Mouse (Mus musculus) forebrain, embryonic 14.5 days (tissue): ENCODE data around the gene Dbn1. TPM values are rescaled to one million over a fixed set of nuclear protein-coding genes. Genes with fewer than 3 reads are reported as not detected.
A peak's percentile ranks its signal among the peaks of the same experiment; 100 is the strongest.

Experiments used
- ATAC-seq: fragments of 200-750 bp; cut with Nextera tagmentation; 2 replicates; pipeline ENCODE4 v1.8.0; 2017; ENCODE audit warnings: mild to moderate bottlenecking, moderate library complexity
- DNase-seq: peaks from one replicate; pipeline ENCODE4 v3.0.0-alpha.2; 2015; ENCODE audit warnings: low spot score
- H3K27ac ChIP-seq: fragments of 300-500 bp; sonication (generic); 2 replicates; pipeline ENCODE4 v1.5.1; 2014; ENCODE audit warnings: low read depth, mild to moderate bottlenecking, control low read depth, low read length, moderate library complexity
- H3K27me3 ChIP-seq: fragments of 300-500 bp; sonication (generic); replicated peaks from 2 replicates; pipeline ENCODE4 v1.6.1; 2014; ENCODE audit warnings: low read length, control low read depth, mixed read lengths; ENCODE audit not compliant: control insufficient read depth, insufficient read depth
- H3K36me3 ChIP-seq: fragments of 300-500 bp; sonication (generic); 2 replicates; pipeline ENCODE4 v1.6.1; 2014; ENCODE audit warnings: low read length, control low read depth; ENCODE audit not compliant: control insufficient read depth, insufficient read depth
- H3K4me1 ChIP-seq: fragments of 300-500 bp; sonication (generic); 2 replicates; pipeline ENCODE4 v1.6.1; 2014; ENCODE audit warnings: antibody characterized with exemption, low read length, control low read depth; ENCODE audit not compliant: control insufficient read depth, insufficient read depth
- H3K4me2 ChIP-seq: fragments of 300-500 bp; sonication (generic); 2 replicates; pipeline ENCODE4 v1.6.1; 2014; ENCODE audit warnings: mild to moderate bottlenecking, control low read depth, low read length
- H3K4me3 ChIP-seq: fragments of 300-500 bp; sonication (generic); 2 replicates; pipeline ENCODE4 v1.5.1; 2014; ENCODE audit warnings: low read depth, low read length, control low read depth
- H3K9ac ChIP-seq: fragments of 300-500 bp; sonication (generic); 2 replicates; pipeline ENCODE4 v1.6.1; 2014; ENCODE audit warnings: mild to moderate bottlenecking, low read length, control low read depth, moderate library complexity
- H3K9me3 ChIP-seq: fragments of 300-500 bp; sonication (generic); replicated peaks from 2 replicates; pipeline ENCODE4 v1.6.1; 2016; ENCODE audit warnings: low read length, control low read depth, mixed read lengths; ENCODE audit not compliant: control insufficient read depth
- WGBS: fragments of 180-500 bp; shearing (Covaris S2); extraction: QIAGEN DNeasy Blood & Tissue Kit; methylation state at CpG from one replicate; pipeline ENCODE4 v1.1.7; 2014; 5-methylcytosine and 5-hydroxymethylcytosine counted together
- polyA plus RNA-seq: library from polyadenylated mRNA; unstranded; fragments of >200 nt; fragmentation: Nextera tagmentation; extraction: Ambion mirVana; gene quantifications from 2 replicates; pipeline ENCODE4 v1.2.1, GENCODE M21; 2014

Dbn1 gene
- polyA plus RNA-seq, 1 experiment from 2014 or later, result 396 TPM

DNA sequence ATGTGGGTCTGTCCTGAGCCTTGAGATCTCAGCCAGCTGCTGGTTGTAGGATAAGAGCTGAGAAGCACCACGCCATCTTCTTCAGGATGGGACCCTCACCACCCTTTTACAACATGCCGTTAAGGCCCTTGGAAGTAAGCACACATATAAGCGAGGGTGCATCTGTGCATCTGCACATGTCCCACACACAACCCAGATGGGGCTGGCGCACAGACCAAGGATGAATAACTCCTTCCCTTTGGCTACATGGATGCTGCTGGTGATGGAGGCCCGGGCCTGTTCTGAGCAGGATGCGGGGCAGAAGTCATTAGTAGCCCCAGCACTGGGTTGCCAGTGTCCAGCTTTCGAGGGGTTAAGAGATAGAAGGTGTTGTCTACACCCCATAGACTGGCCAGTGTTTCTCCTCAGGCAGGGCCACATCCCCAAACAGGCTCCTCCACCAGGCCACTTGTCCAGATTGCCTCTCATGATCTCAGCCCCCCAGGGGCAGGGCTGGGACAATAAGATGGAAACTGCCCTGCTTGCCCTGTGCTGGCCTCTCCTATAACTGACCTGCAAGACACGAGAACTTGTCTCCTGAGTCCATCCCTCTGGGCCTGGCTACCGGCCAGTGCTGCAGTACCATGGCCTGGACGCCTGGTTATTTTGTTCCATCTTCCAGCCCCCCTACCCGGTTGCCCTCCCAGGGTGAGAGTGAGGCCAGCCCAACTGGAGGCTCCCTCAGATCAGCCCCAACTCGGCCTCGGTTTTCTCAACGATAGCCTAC lies 1.7 kb downstream of the Dbn1 start:
- Histone ChIP-seq H3K27ac (peak overlapping the region; percentile 100), H3K4me2 (peak overlapping the region; percentile 99), H3K9me3 (no peaks in the 10 kb centered on the region), H3K4me1 (peaks cover 38% of the 10 kb centered on the region), H3K4me3 (peak overlapping the region; percentile 99), H3K9ac (peak overlapping the region; percentile 100), H3K27me3 (no peaks in the 10 kb centered on the region), H3K36me3 (peaks cover 30% of the 10 kb centered on the region)
- no peak for ATAC-seq
- DNase-seq, result peak; percentile 55
- WGBS, result 27% methylated on average over 14 of the region's 14 CpGs

DNA sequence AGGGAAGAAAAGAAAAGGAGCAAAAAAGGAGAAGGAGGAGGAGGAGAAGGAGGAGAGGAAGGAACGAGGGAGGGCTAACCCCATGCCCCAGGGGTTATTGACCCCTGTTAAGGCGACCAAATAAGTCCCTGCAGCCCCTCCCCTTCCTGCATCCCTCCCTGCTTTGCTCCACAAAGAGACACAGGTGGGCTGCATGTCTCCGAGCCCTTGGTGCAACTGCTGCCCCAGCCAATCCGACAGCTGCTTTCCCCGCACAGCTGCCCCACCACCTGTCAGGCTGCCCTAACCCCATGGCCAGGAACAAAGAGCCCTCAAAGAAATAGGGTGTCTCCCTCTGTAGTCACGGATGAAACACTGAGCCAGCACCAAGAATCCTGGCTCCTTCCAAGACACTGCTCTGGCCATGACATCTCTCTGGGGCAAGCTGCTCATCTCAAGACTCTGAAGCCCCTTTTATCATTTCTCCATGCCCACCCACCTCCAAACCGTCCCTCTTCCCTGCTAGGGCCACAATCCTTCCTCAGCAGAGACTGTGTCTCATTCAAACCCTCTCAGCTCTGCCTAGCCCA lies 3.3 kb downstream of the Dbn1 start:
- WGBS, result 13% methylated on average over 7 of the region's 7 CpGs
- peaks cover 38% of the 10 kb centered on the region for H3K4me1 ChIP-seq
- H3K9ac ChIP-seq, result peak overlapping the region; percentile 100
- peak overlapping the region; percentile 100 for H3K27ac ChIP-seq
- ATAC-seq (no peak), DNase-seq (peak; percentile 52)
- peak overlapping the region; percentile 99 for H3K4me2 ChIP-seq
- peaks cover 46% of the 10 kb centered on the region for H3K36me3 ChIP-seq
- peak overlapping the region; percentile 99 for H3K4me3 ChIP-seq
- H3K9me3 ChIP-seq, result no peaks in the 10 kb centered on the region
- no peaks in the 10 kb centered on the region for H3K27me3 ChIP-seq

DNA sequence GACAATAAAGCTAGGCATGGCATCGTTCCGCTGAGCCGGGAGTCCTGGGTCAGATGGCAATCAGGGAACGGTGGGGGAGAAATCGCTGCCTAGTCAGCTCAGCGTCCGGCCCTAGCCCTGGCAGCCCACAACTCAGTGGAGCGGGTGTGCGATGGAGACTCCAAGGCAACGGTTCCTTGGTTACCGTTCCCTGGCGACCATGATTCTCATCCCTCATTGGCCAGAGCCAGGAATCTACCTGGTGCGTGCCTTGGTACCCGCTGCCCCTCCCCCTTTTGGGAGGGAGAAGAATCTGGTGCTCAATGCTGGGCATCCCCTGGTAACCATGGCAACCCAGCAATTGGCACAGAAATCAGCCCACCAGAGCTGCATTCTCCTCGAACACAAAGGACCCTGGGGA lies 4.3 kb downstream of the Dbn1 start:
- ATAC-seq (peak; percentile 83), DNase-seq (peak; percentile 98)
- no peaks in the 10 kb centered on the region for H3K27me3 ChIP-seq
- peak overlapping the region; percentile 99 for H3K4me2 ChIP-seq
- H3K4me3 ChIP-seq, result peak overlapping the region; percentile 99
- WGBS, result under 1% methylated on average over 15 of the region's 15 CpGs
- H3K9me3 ChIP-seq, result no peaks in the 10 kb centered on the region
- H3K4me1 ChIP-seq, result peaks cover 37% of the 10 kb centered on the region
- H3K27ac ChIP-seq, result peak overlapping the region; percentile 100
- peaks cover 56% of the 10 kb centered on the region for H3K36me3 ChIP-seq
- peak overlapping the region; percentile 100 for H3K9ac ChIP-seq

DNA sequence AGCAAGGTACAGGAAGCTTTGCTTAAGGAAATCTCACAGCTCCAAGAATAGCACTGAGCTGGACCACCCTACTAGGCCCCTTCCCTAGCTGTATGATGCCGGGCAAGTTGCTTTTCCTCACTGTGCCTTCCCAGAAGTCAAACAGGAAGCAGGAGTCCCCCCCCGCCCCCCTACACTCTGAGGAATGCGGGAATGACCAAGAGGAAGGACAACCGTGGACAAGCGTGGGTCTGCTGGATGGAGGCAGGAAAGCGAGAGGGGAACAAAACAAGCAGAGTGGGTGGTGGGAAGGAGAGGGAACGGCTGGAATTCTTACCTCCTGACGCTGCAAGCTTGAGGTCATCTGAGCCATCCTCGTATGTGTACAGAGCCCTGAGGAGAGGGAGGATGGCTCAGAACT lies 4.8 kb downstream of the Dbn1 start:
- H3K36me3 ChIP-seq, result peaks cover 61% of the 10 kb centered on the region
- no peaks in the 10 kb centered on the region for H3K9me3 ChIP-seq
- H3K9ac ChIP-seq, result peak overlapping the region; percentile 100
- DNase-seq (no peak), ATAC-seq (no peak)
- peak overlapping the region; percentile 100 for H3K27ac ChIP-seq
- WGBS, result 54% methylated on average over 9 of the region's 9 CpGs
- H3K27me3 ChIP-seq, result no peaks in the 10 kb centered on the region
- peak overlapping the region; percentile 99 for H3K4me2 ChIP-seq
- H3K4me1 ChIP-seq, result peaks cover 32% of the 10 kb centered on the region
- H3K4me3 ChIP-seq, result peak overlapping the region; percentile 99

DNA sequence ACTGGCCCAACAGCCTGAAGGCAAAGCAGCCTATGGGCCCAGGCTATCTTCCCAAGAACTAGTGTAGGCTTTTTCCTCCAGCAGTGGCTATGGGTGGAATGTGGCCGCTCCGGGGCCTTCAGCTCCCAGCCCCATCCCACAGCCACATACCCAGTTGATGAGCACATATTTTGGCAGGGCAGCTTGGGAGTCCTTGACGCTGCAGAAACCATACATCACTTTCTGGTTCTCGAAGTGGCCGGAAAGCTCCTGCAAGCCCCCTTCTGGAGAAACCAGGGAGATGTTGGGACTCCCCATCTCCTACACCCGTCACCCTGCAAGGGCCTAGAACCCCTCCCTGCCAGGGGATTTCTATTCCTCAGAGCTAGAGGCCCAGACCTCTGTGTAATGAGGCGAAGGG lies 5.4 kb downstream of the Dbn1 start:
- Histone ChIP-seq H3K4me1 (peaks cover 31% of the 10 kb centered on the region), H3K9me3 (no peaks in the 10 kb centered on the region), H3K4me3 (peak overlapping the region; percentile 99; the same call in 1 of the 2 replicates), H3K27me3 (no peaks in the 10 kb centered on the region), H3K9ac (0 out of 2 replicates have a peak overlapping the region, but pooled peaks have one; percentile 100), H3K36me3 (peaks cover 66% of the 10 kb centered on the region), H3K27ac (no peak overlapping the region), H3K4me2 (peak overlapping the region; percentile 99; the same call in 1 of the 2 replicates)
- DNase-seq (no peak), ATAC-seq (no peak)
- 84% methylated on average over 6 of the region's 7 CpGs for WGBS

DNA sequence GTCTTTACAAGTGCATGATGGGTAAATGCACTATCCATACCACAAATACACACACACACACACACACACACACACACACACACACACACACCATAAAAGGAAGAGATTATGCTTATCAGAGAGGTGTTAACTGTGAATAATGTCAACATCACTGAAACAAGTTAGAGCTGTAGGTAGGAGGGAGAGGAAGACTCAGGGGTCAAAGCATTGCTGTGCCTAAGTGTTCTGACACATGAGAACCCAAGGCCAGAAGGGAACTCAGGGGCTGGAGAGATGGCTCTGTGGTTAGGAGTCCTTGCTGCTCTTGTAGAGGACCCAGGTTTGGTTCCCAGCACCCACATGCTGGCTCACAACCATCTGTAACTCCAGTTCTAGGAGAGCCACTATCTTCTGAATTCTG lies 8.0 kb downstream of the Dbn1 start:
- Histone ChIP-seq H3K4me1 (peaks cover 24% of the 10 kb centered on the region), H3K36me3 (peaks cover 86% of the 10 kb centered on the region), H3K9ac (no peak overlapping the region), H3K27ac (no peak overlapping the region), H3K4me2 (no peak overlapping the region), H3K9me3 (no peaks in the 10 kb centered on the region), H3K27me3 (no peaks in the 10 kb centered on the region), H3K4me3 (no peak overlapping the region)
- no peak for ATAC-seq
- no peak for DNase-seq

DNA sequence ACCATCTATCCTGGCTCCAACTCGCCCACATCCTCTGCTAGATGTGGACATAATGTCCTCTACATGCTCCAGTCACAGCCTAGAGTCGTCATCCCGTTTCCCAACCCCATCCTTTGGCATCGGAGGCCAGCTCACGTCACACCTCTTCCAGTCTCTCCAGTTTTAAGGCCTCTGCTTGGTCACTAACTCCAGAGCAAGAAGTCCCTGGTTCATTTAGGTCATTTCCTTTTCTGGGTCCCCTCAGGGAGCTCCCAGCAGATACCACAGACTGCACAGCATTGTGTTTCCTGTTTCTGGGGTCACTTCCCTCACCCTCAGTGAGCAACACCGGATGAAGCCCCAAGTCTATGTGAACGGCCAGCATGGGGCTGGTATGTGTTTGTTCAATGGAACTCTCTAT lies 8.9 kb downstream of the Dbn1 start:
- Histone ChIP-seq H3K4me1 (peaks cover 24% of the 10 kb centered on the region), H3K4me2 (no peak overlapping the region), H3K36me3 (peaks cover 94% of the 10 kb centered on the region), H3K9me3 (no peaks in the 10 kb centered on the region), H3K27me3 (no peaks in the 10 kb centered on the region), H3K9ac (no peak overlapping the region), H3K27ac (no peak overlapping the region), H3K4me3 (no peak overlapping the region)
- WGBS, result 88% methylated on average over 7 of the region's 7 CpGs
- ATAC-seq (no peak), DNase-seq (no peak)

DNA sequence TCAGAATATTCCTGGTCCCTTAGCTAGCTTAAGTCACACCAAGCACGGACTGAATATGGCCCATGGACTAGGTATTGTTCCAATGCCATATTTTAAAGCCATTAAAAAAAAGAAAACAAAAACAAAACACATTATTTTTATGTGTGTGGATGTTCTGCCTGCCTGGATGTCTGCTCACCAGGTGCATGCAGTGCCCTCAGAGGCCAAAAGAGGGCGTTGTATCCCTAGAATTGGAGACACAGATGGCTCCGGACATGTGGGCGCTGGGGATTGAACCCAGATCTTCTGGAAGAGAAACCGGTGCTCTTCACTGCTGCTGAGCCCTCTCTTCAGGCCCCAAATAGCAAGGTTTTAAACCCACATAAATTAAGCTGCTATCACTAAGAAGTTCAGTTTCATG lies 9.9 kb downstream of the Dbn1 start:
- Histone ChIP-seq H3K27me3 (no peaks in the 10 kb centered on the region), H3K4me1 (peaks cover 22% of the 10 kb centered on the region), H3K27ac (no peak overlapping the region), H3K9me3 (no peaks in the 10 kb centered on the region), H3K4me3 (no peak overlapping the region), H3K4me2 (no peak overlapping the region), H3K36me3 (peaks cover 98% of the 10 kb centered on the region), H3K9ac (no peak overlapping the region)
- DNase-seq (peak; percentile 41), ATAC-seq (no peak)
- 54% methylated on average over 5 of the region's 5 CpGs for WGBS

DNA sequence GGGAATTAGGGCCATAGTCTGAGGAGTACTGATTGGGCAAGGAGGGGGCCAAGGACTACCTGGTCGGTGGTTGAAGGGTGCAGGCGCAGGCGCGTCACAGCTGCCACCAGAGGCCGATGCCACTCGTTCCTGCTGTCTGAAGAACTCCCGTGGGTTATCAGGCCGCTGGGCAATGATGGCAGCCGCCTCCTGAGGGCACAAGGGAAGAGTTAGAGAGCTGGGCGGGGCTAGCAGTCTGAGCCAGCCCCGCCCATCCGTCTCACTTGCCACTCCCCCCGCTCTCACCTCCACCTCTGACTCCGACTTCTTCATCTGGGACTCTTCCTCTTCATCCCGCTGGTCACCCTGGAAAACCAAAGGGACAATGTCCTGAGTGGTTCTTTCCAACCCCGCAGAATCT lies 10.4 kb downstream of the Dbn1 start:
- ATAC-seq (no peak), DNase-seq (no peak)
- no peak overlapping the region for H3K4me2 ChIP-seq
- no peak overlapping the region; the same call in 1 of the 2 replicates for H3K27ac ChIP-seq
- H3K4me1 ChIP-seq, result peaks cover 24% of the 10 kb centered on the region
- H3K9me3 ChIP-seq, result no peaks in the 10 kb centered on the region
- peaks cover 96% of the 10 kb centered on the region for H3K36me3 ChIP-seq
- no peaks in the 10 kb centered on the region for H3K27me3 ChIP-seq
- no peak overlapping the region for H3K4me3 ChIP-seq
- no peak overlapping the region for H3K9ac ChIP-seq
- 74% methylated on average over 16 of the region's 16 CpGs for WGBS
